Mouse (Mus musculus) liver, postnatal 0 days (tissue): ENCODE results near the gene Syt8. TPM values are rescaled to one million over a fixed set of nuclear protein-coding genes. Genes with fewer than 3 reads are reported as not detected.

Experiments used
- ATAC-seq: fragments of 200-750 bp; cut with Nextera tagmentation; 2 replicates; pipeline ENCODE4 v1.8.0; 2017; ENCODE audit warnings: mild to moderate bottlenecking, moderate library complexity
- DNase-seq: peaks from one replicate; pipeline ENCODE4 v3.0.0-alpha.2; 2016
- H3K27ac ChIP-seq: fragments of 300-500 bp; sonication (generic); 2 replicates; pipeline ENCODE4 v1.5.1; 2014; ENCODE audit warnings: antibody characterized with exemption, moderate library complexity, mild to moderate bottlenecking, low read depth
- H3K27me3 ChIP-seq: fragments of 300-500 bp; sonication (generic); 2 replicates; pipeline ENCODE4 v1.6.1; 2014; ENCODE audit warnings: low read length, control low read depth, mixed read lengths; ENCODE audit not compliant: insufficient read depth
- H3K36me3 ChIP-seq: fragments of 300-500 bp; sonication (generic); replicated peaks from 2 replicates; pipeline ENCODE4 v1.6.1; 2014; ENCODE audit warnings: mild to moderate bottlenecking, control low read depth, low read length, moderate library complexity, mixed read lengths; ENCODE audit not compliant: insufficient read depth
- H3K4me1 ChIP-seq: fragments of 300-500 bp; sonication (generic); 2 replicates; pipeline ENCODE4 v1.6.1; 2014; ENCODE audit warnings: antibody characterized with exemption, mild to moderate bottlenecking, control low read depth; ENCODE audit not compliant: insufficient read depth
- H3K4me2 ChIP-seq: fragments of 300-500 bp; sonication (generic); 2 replicates; pipeline ENCODE4 v1.6.1; 2014; ENCODE audit warnings: low read depth, mild to moderate bottlenecking, low read length, moderate library complexity, mixed read lengths
- H3K4me3 ChIP-seq: fragments of 300-500 bp; sonication (generic); 2 replicates; pipeline ENCODE4 v1.5.1; 2014; ENCODE audit warnings: low read depth, low read length
- H3K9ac ChIP-seq: fragments of 300-500 bp; sonication (generic); replicated peaks from 2 replicates; pipeline ENCODE4 v1.6.1; 2014; ENCODE audit warnings: mild to moderate bottlenecking, moderate library complexity
- H3K9me3 ChIP-seq: fragments of 300-500 bp; sonication (generic); 2 replicates; pipeline ENCODE4 v1.6.1; 2016; ENCODE audit warnings: mild to moderate bottlenecking, control low read depth, low read length, mixed read lengths
- CTCF ChIP-seq: sonication (generic); IDR thresholded peaks from 2 replicates; pipeline ENCODE4 v1.5.1; 2016; ENCODE audit warnings: antibody characterized with exemption, low read depth
- EP300 ChIP-seq: IDR thresholded peaks from 2 replicates; pipeline ENCODE4 v1.6.1; 2016; ENCODE audit warnings: antibody characterized with exemption, low read depth, mild to moderate bottlenecking
- WGBS: fragments of 180-500 bp; shearing (Covaris S2); extraction: QIAGEN DNeasy Blood & Tissue Kit; methylation state at CpG from one replicate; pipeline ENCODE4 v1.1.7; 2014; ENCODE audit not compliant: insufficient replicate concordance; 5-methylcytosine and 5-hydroxymethylcytosine counted together
- polyA plus RNA-seq: library from polyadenylated mRNA; unstranded; fragments of >200 nt; fragmentation: Nextera tagmentation; extraction: Ambion mirVana; gene quantifications from 2 replicates; pipeline ENCODE4 v1.2.1, GENCODE M21; 2015

Gene Syt8
- polyA plus RNA-seq, 1 experiment from 2014 or later = not detected

GRCm38 (mm10) chr7:142416225-142416624, 18.4 kb upstream of the Syt8 start:
- ATAC-seq (no peak), DNase-seq (no peak)
- Histone ChIP-seq H3K4me2 (no peak overlapping the region), H3K36me3 (no peaks in the 10 kb centered on the region), H3K9me3 (no peaks in the 10 kb centered on the region), H3K9ac (no peak overlapping the region), H3K27me3 (no peaks in the 10 kb centered on the region), H3K27ac (no peak overlapping the region), H3K4me3 (no peak overlapping the region), H3K4me1 (peaks cover 16% of the 10 kb centered on the region)
- WGBS = 71% methylated on average over 3 of the region's 3 CpGs
- TF ChIP-seq CTCF (no peak), EP300 (no peak)

DNA sequence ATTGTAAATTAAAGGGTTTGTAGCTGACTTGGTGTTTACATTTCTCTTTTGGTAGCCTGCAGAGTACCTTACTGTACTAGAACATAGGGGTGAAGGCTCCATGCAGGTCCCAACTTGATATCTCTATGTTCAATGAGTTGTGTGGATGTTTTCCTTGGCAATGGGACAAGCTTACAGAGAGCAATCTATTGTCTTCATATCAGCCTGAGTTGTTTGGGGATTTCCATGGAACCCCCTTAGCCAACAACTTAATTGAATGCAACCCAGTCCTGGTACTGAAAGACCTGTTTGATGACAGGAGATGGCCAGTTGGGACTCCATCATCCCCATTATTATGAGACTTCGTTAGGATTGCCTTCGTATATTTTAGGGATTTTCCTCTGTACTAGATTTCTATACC, 16.6 kb upstream of the Syt8 start:
- 98% methylated on average over 2 of the region's 2 CpGs for WGBS

GRCm38 (mm10) chr7:142418679-142419078, 16.0 kb upstream of the Syt8 start:
- peaks cover 30% of the 10 kb centered on the region for H3K4me1 ChIP-seq
- no peak overlapping the region for H3K27ac ChIP-seq
- ATAC-seq = no peak
- H3K9me3 ChIP-seq = no peaks in the 10 kb centered on the region
- H3K4me2 ChIP-seq = no peak overlapping the region
- no peaks in the 10 kb centered on the region for H3K36me3 ChIP-seq
- no peaks in the 10 kb centered on the region for H3K27me3 ChIP-seq
- no peak overlapping the region for H3K9ac ChIP-seq
- H3K4me3 ChIP-seq = no peak overlapping the region
- 86% methylated on average over 8 of the region's 8 CpGs for WGBS
- no peak for DNase-seq
- no peak for TF ChIP-seq EP300
- TF ChIP-seq CTCF = peak; percentile 44

More for the DNA sequence above, 16.6 kb upstream of the Syt8 start:
- Histone ChIP-seq H3K36me3 (no peaks in the 10 kb centered on the region), H3K4me2 (no peak overlapping the region), H3K9me3 (no peaks in the 10 kb centered on the region), H3K27ac (no peak overlapping the region), H3K4me3 (no peak overlapping the region), H3K9ac (no peak overlapping the region), H3K4me1 (peaks cover 30% of the 10 kb centered on the region), H3K27me3 (no peaks in the 10 kb centered on the region)
- TF ChIP-seq EP300 = no peak
- TF ChIP-seq CTCF = no peak
- DNase-seq = no peak
- no peak for ATAC-seq

DNA sequence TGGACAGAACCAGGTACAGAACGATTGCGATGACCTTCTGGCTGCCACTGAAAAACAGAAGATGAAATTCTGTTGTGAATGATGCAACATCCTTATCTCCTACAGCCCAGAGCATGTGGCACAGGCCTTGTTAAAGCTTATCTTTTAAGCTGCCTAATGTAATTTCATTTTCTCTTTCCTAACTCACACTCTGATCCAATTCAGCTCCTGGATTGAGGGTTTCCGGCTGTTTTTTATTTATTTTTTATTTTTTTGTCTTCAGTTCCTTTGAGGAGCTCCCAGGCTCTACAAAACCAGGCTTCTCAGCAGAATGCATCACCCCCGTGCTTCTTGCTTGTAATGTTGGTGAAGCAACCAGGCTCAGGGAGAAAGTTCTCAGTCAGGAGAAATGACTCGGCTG, 14.8 kb upstream of the Syt8 start:
- DNase-seq (no peak), ATAC-seq (peak; percentile 80)
- Histone ChIP-seq H3K4me3 (no peak overlapping the region), H3K27me3 (no peaks in the 10 kb centered on the region), H3K27ac (peak overlapping the region; percentile 73), H3K9me3 (no peaks in the 10 kb centered on the region), H3K9ac (no peak overlapping the region; the same call in 1 of the 2 replicates), H3K36me3 (no peaks in the 10 kb centered on the region), H3K4me2 (peak overlapping the region; percentile 54), H3K4me1 (peaks cover 30% of the 10 kb centered on the region)
- 42% methylated on average over 5 of the region's 5 CpGs for WGBS
- peak; percentile 91 for TF ChIP-seq EP300
- no peak for TF ChIP-seq CTCF

DNA sequence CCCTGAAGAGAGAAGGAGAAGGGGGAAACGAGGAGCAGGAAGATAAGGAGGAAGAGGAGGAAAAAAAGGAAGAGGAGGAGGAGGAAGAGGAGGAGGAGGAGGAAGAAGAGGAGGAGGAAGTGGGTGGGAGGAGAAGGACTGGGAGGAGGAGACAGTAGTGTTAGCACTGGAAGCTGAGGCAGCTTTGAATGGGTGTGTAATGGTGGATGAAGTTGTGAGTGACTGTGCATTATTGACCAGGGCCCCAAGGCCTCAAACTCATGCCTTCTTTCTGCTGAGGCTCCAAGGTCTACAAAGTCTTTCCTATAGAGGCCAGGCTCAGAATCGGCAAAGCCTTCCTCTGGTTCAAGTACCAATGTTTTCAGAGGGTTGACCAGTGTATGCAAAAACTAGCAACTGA, 12.8 kb upstream of the Syt8 start:
- no peak for TF ChIP-seq CTCF
- TF ChIP-seq EP300 = no peak
- Histone ChIP-seq H3K27ac (0 out of 2 replicates have a peak overlapping the region, but pooled peaks have one; percentile 13), H3K4me2 (no peak overlapping the region), H3K4me3 (no peak overlapping the region), H3K36me3 (no peaks in the 10 kb centered on the region), H3K9ac (no peak overlapping the region), H3K9me3 (no peaks in the 10 kb centered on the region), H3K27me3 (no peaks in the 10 kb centered on the region), H3K4me1 (peaks cover 35% of the 10 kb centered on the region)
- WGBS = 62% methylated on average over 2 of the region's 2 CpGs
- no peak for DNase-seq
- ATAC-seq = no peak

GRCm38 (mm10) chr7:142425641-142426213, 8.9 kb upstream of the Syt8 start:
- Histone ChIP-seq H3K4me3 (no peak overlapping the region), H3K4me2 (no peak overlapping the region), H3K27me3 (no peaks in the 10 kb centered on the region), H3K27ac (no peak overlapping the region), H3K36me3 (no peaks in the 10 kb centered on the region), H3K9ac (no peak overlapping the region), H3K9me3 (no peaks in the 10 kb centered on the region), H3K4me1 (peaks cover 24% of the 10 kb centered on the region)
- ATAC-seq = no peak
- DNase-seq = no peak
- WGBS = 63% methylated on average over 11 of the region's 11 CpGs
- TF ChIP-seq EP300 (no peak), CTCF (peak; percentile 59)

DNA sequence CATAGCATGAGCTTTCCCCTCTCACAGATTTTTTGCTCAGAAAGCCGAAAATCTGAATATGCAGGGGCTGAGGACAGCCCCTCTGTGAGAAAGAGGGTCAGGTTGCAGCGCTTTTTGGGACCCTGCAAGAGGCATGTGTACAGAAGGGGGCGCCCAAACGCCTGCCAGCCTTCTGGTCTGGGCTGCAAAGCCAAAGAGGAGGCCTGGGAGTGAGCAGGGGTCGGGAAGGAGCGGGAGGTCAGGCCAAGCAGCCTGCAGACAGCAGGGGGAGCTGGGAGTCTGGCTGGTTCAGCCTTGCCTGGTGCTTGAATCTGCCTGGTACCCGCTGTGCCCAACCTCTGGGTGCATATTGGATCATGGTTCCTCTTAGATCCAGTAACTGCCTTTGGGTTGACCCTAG, 6.4 kb upstream of the Syt8 start:
- H3K4me1 ChIP-seq = 0 out of 2 replicates have a peak, but pooled peaks cover 6% of the 10 kb centered on the region
- TF ChIP-seq CTCF = peak; percentile 57
- no peak for TF ChIP-seq EP300
- no peak overlapping the region for H3K27ac ChIP-seq
- H3K4me3 ChIP-seq = no peak overlapping the region
- 0 out of 2 replicates have a peak, but pooled peaks have one; percentile 7 for ATAC-seq
- H3K36me3 ChIP-seq = no peaks in the 10 kb centered on the region
- 20% methylated on average over 7 of the region's 7 CpGs for WGBS
- no peaks in the 10 kb centered on the region for H3K9me3 ChIP-seq
- H3K27me3 ChIP-seq = no peaks in the 10 kb centered on the region
- H3K4me2 ChIP-seq = no peak overlapping the region
- DNase-seq = peak; percentile 54
- no peak overlapping the region for H3K9ac ChIP-seq
